Mouse (Mus musculus): Measurements from ENCODE around the gene Dennd4a.
A peak's percentile ranks its signal among the peaks of the same experiment; 100 is the strongest.

Dennd4a gene

GRCm38 (mm10) chr9:64790673-64791660 is 20.2 kb upstream of the Dennd4a start:
- no peak for DNase-seq

DNA sequence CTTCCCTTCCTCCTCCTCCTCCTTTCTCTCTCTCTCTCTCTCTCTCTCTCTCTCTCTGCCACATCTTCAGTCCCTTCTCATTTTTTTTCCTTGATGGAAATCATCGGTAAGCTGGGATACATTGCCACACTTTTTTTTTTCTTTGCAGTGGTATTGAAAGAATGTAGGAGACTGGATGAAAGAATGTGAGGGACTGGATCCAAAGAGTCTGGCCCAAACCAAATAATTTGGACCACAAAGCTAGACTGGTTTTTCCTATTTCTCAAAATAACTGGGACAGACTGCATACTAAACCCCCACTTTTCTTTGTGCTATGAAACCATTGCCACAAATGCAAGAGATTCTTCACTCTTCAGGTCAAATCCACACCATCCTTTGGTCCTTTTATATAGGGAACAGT is 19.5 kb upstream of the Dennd4a start:
- DNase-seq: no peak

- DNase-seq: no peak
Measured at GRCm38 (mm10) chr9:64792379-64793274, 18.5 kb upstream of the Dennd4a start.

GRCm38 (mm10) chr9:64793275-64793590 is 17.9 kb upstream of the Dennd4a start:
- no peak for DNase-seq

- no peak for DNase-seq
Measured at GRCm38 (mm10) chr9:64793794-64794193, 17.3 kb upstream of the Dennd4a start.

GRCm38 (mm10) chr9:64794448-64795420 is 16.4 kb upstream of the Dennd4a start:
- DNase-seq: no peak

DNA sequence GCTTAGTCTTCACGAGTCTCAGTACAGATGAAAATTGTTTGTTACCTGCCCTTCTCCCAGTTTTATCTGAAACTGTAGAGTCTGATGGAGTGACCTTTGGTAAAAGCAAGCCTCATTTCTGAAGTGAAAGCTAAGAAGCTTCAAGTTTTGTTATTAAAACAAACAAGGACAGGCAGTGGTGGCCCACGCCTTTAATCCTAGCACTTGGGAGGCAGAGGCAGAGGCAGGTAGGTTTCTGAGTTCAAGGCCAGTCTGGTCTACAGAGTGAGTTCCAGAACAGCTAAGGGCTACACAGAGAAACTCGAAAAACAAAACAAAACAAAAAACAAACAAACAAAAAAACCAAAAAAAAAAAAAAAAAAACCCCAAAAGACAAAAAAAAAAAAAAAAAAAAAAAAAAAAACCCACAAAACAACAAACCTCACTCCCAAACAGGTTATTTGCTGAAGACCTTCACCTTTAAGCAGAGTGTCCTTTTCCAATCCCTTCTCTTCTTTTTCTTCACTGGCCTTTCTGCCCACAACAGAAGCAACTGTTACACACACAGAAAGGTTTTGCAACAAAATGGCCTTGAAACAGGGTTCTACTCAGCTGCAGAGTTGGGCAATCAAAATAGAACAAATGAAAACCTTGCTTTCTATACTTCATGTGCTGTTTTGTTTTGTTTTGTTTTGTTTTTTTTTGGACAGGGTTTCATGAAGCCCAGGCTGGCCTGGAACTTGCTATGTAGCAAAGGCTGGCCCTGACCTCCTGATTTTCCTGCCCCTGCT is 15.1 kb upstream of the Dennd4a start:
- no peak for DNase-seq

DNA sequence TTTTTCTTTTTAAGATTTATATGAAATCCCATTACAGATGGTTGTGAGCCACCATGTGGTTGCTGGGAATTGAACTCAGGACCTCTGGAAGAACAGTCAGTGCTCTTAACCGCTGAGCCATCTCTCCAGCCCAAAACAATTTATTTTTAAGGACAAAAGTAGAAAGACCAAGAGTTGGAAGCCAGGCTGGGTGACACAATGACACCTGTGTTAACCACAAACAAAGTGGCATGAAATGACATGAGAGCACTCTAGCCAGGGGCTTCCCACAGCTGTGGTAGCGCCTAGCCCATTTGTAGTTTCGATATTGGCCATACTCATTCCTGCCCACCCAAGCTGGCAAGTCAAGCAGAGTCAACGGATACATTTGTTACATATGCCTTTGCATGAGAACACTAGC is 13.7 kb upstream of the Dennd4a start:
- no peak for DNase-seq

- DNase-seq: no peak
Measured at GRCm38 (mm10) chr9:64798099-64798498, 13.0 kb upstream of the Dennd4a start.

DNA sequence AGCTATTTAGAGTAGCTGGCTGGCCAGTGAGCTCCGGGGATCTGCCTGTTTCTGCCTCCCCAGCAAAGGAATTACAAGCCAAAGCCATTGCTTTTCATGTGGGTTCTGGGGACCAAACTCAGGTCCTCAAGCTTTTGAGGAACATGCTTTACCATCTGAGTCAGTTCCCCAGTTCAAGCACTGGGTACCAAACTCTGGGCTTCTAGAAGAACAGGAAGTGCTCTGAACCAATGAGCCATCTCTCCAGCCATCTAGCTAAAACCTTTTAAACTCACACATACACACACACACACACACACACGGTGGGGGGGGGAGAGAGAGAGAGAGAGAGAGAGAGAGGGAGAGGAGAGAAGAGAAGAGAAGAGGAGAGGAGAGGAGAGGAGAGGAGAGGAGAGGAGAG is 12.3 kb upstream of the Dennd4a start:
- no peak for DNase-seq

DNA sequence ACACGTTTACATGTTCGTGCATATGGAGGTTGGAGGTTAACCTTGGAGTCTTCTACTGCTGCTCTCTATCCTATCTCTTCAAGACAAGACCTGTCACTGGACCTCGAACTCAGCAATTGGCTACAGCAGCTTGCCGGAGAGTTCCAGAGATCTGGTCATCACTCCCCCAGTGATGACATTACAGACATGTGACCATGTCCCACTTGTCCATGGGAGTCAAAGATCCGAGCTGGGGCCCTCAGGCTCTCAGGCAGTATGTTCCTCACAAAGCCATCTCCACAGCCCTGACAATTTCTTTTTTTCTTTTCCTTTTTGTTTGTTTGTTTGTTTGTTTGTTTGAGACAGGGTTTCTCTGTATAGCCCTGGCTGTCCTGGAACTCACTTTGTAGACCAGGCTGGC is 11.6 kb upstream of the Dennd4a start:
- no peak for DNase-seq

DNA sequence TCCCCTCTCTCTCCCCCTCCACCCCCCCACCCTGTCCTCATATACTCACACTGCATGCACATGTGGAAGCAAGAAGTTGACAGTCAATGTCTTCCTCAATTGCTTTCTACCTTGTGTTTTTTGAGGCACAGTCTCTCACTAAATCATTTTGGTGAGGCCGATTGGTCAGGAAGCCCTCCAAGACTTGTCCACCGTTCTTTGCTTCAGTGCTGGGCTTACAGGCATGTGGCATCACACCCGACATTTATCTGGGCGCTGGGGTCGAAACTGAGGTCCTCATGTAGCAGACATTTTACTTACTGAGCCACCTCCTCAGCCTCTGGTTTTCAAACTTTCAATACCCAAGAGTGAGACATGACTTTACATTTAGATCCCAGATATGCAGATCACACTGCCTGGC is 8.6 kb upstream of the Dennd4a start:
- DNase-seq: no peak

DNA sequence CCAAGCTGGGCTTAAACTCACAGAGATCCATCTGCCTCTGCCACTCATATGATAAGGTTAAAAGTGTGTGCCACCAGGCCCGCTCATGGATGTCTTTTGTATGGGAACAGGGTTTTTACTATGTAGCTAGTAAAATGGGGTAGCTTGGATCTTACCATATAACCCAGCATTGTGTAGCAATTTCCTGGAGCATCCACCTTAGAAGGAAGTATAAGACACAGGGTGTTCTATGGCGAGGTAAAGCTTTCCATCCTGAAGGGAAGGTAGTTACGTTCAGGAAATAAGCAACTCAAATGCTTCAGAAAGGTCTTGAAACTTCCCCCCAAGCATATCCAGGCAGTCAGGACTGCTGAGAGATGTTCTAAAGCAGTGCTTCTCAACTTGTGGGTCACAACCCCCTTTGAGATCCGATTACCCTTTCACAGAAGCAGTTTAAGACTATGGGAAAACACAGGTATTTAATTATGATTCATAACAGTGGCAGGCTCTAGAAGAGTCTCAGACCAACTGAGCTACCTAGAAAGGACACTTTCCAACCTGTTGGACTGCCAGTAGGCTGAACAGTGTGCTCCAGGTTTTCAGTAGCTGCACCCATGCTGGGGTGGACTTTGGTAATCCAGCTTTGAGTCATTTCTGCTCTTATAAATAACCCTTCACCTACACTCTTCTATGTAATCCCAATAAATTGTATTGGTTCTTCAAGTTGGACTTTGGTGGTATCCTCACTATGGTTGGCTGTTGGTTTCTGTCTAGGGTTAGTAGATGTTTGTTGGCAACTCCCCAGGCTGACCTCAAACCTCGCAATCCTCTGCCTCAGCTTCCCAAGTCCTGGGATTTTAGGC is 7.5 kb upstream of the Dennd4a start:
- DNase-seq: no peak

DNA sequence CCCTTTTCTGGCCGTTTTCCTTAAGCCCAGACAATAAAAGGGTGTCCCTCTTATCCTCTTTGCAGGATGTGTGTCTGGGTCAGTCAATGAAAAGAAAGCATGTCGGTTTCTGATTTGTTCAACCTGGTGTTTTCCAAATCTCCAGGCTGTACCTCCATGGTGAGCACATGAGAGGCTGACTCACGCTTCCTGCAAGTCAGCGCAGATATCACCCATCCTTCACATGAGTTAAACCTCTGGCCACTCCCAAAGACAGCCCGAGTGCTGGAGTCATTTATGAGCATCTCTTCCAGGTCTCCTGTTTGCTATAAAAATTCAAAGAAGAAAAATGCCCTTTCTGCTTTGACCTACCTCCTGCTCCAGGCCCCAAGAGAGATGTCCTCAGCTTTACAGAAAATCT is 5.3 kb upstream of the Dennd4a start:
- no peak for DNase-seq

GRCm38 (mm10) chr9:64806335-64807060 is 4.6 kb upstream of the Dennd4a start:
- no peak for DNase-seq

DNA sequence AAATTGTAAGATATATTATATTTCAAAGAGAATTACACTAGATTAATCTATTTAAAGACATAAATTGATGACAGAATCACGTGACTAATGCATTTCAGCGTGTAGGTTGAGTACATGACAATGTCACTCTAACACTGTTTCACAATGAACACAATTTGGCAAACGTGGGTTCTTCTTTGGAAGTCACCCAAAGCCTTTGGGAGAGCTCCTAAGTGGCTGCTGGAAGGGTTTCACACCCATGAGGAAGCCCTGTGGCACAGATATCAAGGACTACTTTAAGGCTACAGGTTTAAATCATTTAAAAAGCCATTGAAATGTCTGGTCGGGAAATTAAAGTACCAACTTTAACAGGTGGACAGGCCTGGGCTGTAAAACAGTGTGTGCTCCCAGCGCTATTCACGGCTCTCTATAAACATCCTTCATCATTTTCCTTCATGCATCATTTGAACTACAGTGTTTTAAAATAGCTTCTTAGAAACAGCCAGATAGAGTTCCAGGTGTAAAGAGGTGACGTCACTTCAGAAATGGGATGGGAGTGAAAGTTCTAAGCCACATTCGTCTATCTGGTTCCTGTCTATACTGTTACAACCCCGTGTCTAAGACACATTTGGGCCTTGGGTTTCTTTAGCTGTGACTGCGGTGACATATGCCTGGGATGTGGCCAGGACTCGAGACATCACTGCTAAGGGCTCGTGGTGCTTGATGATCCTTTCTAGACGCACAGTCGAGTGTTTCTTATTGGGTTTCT is 3.9 kb upstream of the Dennd4a start:
- DNase-seq: no peak

- no peak for DNase-seq
Measured at GRCm38 (mm10) chr9:64809851-64810250, 1.3 kb upstream of the Dennd4a start.

DNA sequence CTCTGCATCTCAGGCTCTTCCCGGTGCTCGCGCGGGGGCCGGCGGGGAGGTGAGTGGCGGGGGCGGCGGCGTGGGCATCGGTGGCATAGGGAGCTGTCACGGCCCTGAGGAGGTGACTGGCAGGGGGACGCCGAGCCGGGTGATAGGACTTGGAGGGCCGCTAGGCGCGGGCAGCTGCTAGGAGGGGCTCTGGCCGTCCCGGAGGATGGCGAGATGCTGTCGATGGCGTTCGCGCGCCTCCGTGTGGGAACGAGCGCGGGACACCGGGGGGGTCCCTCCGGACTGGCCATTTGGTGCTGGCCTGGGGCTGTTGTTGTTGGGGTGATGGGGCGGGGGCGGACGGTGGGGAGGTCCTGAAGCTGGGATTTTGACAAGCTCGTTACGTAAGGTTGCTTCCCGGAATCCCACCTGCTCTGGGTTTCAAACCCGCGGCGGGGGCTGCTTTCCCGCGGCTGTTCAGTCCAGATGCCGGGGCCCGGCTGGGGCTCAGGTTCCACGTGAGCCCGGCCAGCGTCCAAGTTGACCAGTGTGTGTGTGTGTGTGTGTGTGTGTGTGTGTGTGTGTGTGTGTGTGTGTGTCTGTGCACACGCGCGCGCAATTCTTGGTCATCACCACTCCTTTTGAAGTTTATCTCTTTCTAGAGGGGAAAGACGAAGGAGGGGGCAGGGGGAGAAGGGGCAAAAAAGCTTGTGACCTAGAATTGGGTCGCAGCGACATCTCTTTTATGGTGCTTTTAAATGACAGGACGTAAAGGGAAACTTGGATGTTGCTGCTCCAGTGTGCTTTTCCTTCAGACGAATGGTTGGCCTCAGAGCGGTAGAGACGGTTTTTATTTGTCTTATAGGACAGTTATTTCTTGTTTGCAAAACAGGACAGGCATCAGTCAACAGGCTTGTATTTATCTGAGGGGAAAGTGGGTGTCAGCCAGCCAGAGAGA is 666 bp downstream of the Dennd4a start:
- peak; percentile 52 for DNase-seq

Measured in cerebellum, adult 11 months (tissue).